Mouse (Mus musculus) forebrain, embryonic 12.5 days (tissue): Measurements from ENCODE around the gene Hnrnpa1. TPM values are rescaled to one million over a fixed set of nuclear protein-coding genes. Genes with fewer than 3 reads are reported as not detected.
"Not testable (repeated sequence)": the region's sequence is repeated elsewhere in the genome, so short reads cannot be mapped to it uniquely, and the experiment has no call there.

Source experiments
- ATAC-seq: fragments of 200-750 bp; cut with Nextera tagmentation; 2 replicates; pipeline ENCODE4 v1.8.0; 2017; ENCODE audit warnings: moderate TSS enrichment; ENCODE audit not compliant: low FRiP score
- H3K27ac ChIP-seq: fragments of 300-500 bp; sonication (generic); 2 replicates; pipeline ENCODE4 v1.5.1; 2016; ENCODE audit warnings: mild to moderate bottlenecking
- H3K27me3 ChIP-seq: fragments of 300-500 bp; sonication (generic); 2 replicates; pipeline ENCODE4 v1.6.1; 2016; ENCODE audit warnings: mild to moderate bottlenecking
- H3K36me3 ChIP-seq: fragments of 300-500 bp; sonication (generic); replicated peaks from 2 replicates; pipeline ENCODE4 v1.6.1; 2016; ENCODE audit warnings: mild to moderate bottlenecking
- H3K4me1 ChIP-seq: fragments of 300-500 bp; sonication (generic); 2 replicates; pipeline ENCODE4 v1.6.1; 2016
- H3K4me2 ChIP-seq: fragments of 300-500 bp; sonication (generic); 2 replicates; pipeline ENCODE4 v1.6.1; 2016; ENCODE audit warnings: mild to moderate bottlenecking, moderate library complexity
- H3K4me3 ChIP-seq: fragments of 300-500 bp; sonication (generic); replicated peaks from 2 replicates; pipeline ENCODE4 v1.5.1; 2016; ENCODE audit warnings: mild to moderate bottlenecking
- H3K9ac ChIP-seq: fragments of 300-500 bp; sonication (generic); 2 replicates; pipeline ENCODE4 v1.6.1; 2016; ENCODE audit warnings: mild to moderate bottlenecking
- H3K9me3 ChIP-seq: fragments of 300-500 bp; sonication (generic); 2 replicates; pipeline ENCODE4 v1.6.1; 2016
- WGBS: fragments of 180-500 bp; shearing (Covaris S2); methylation state at CpG from one replicate; pipeline ENCODE4 v1.1.7; 2016; 5-methylcytosine and 5-hydroxymethylcytosine counted together
- polyA plus RNA-seq: library from polyadenylated mRNA; unstranded; fragments of >200 nt; fragmentation: Nextera tagmentation; extraction: Ambion mirVana; gene quantifications from 2 replicates; pipeline ENCODE4 v1.2.1, GENCODE M21; 2016

The Hnrnpa1 gene
- polyA plus RNA-seq, 1 experiment from 2014 or later: 1,521 TPM

GRCm38 (mm10) chr15:103247078-103247781 is 7.0 kb downstream of the Hnrnpa1 start:
- H3K4me2 ChIP-seq: no peak overlapping the region
- H3K4me1 ChIP-seq: peaks cover 32% of the 10 kb centered on the region
- no peaks in the 10 kb centered on the region for H3K27me3 ChIP-seq
- H3K4me3 ChIP-seq: no peak overlapping the region
- H3K27ac ChIP-seq: no peak overlapping the region
- WGBS: 92% methylated on average over 9 of the region's 9 CpGs
- ATAC-seq: no peak
- no peaks in the 10 kb centered on the region for H3K9me3 ChIP-seq
- no peak overlapping the region for H3K9ac ChIP-seq
- peaks cover 63% of the 10 kb centered on the region for H3K36me3 ChIP-seq

GRCm38 (mm10) chr15:103247782-103248400 is 7.7 kb downstream of the Hnrnpa1 start:
- Histone ChIP-seq H3K4me3 (no peak overlapping the region), H3K27me3 (no peaks in the 10 kb centered on the region), H3K4me2 (no peak overlapping the region), H3K9me3 (no peaks in the 10 kb centered on the region), H3K4me1 (peaks cover 26% of the 10 kb centered on the region), H3K27ac (0 out of 2 replicates have a peak overlapping the region, but pooled peaks have one; percentile 42), H3K36me3 (peaks cover 57% of the 10 kb centered on the region), H3K9ac (no peak overlapping the region)
- ATAC-seq: no peak

- H3K36me3 ChIP-seq: peaks cover 49% of the 10 kb centered on the region
- no peak overlapping the region for H3K4me3 ChIP-seq
- peak; percentile 23; the same call in 1 of the 2 replicates for ATAC-seq
- H3K4me2 ChIP-seq: no peak overlapping the region
- no peaks in the 10 kb centered on the region for H3K9me3 ChIP-seq
- WGBS: 88% methylated on average over 28 of the region's 28 CpGs
- peaks cover 18% of the 10 kb centered on the region for H3K4me1 ChIP-seq
- no peaks in the 10 kb centered on the region for H3K27me3 ChIP-seq
- peak overlapping the region; percentile 50; the same call in 1 of the 2 replicates for H3K27ac ChIP-seq
- no peak overlapping the region for H3K9ac ChIP-seq
Measured at GRCm38 (mm10) chr15:103248401-103249313, 8.4 kb downstream of the Hnrnpa1 start.

- H3K4me3 ChIP-seq, H3K4me2 ChIP-seq, H3K9ac ChIP-seq, H3K9me3 ChIP-seq, ATAC-seq, H3K27me3 ChIP-seq: not testable (repeated sequence)
- Histone ChIP-seq H3K36me3 (peaks cover 45% of the 10 kb centered on the region), H3K4me1 (peaks cover 14% of the 10 kb centered on the region), H3K27ac (peak overlapping the region; percentile 50; the same call in 1 of the 2 replicates)
- 88% methylated on average over 6 of the region's 6 CpGs for WGBS
Measured at GRCm38 (mm10) chr15:103249511-103249910, 9.3 kb downstream of the Hnrnpa1 start.

- H3K4me2 ChIP-seq: no peak overlapping the region
- peaks cover 10% of the 10 kb centered on the region for H3K27me3 ChIP-seq
- H3K36me3 ChIP-seq: peaks cover 41% of the 10 kb centered on the region
- peak overlapping the region; percentile 16; the same call in 1 of the 2 replicates for H3K27ac ChIP-seq
- no peaks in the 10 kb centered on the region for H3K9me3 ChIP-seq
- no peak for ATAC-seq
- no peak overlapping the region for H3K9ac ChIP-seq
- peaks cover 18% of the 10 kb centered on the region for H3K4me1 ChIP-seq
- 24% methylated on average over 2 of the region's 2 CpGs for WGBS
- no peak overlapping the region for H3K4me3 ChIP-seq
Measured at GRCm38 (mm10) chr15:103250195-103250740, 10.0 kb downstream of the Hnrnpa1 start.

- H3K4me2 ChIP-seq: no peak overlapping the region
Measured at GRCm38 (mm10) chr15:103251595-103251994, 11.4 kb downstream of the Hnrnpa1 start.

GRCm38 (mm10) chr15:103252660-103253059 is 12.4 kb downstream of the Hnrnpa1 start:
- H3K27me3 ChIP-seq: peaks cover 17% of the 10 kb centered on the region
- no peak overlapping the region for H3K27ac ChIP-seq
- no peaks in the 10 kb centered on the region for H3K9me3 ChIP-seq
- peaks cover 15% of the 10 kb centered on the region for H3K4me1 ChIP-seq
- peaks cover 18% of the 10 kb centered on the region for H3K36me3 ChIP-seq
- no peak overlapping the region for H3K4me2 ChIP-seq
- ATAC-seq: no peak
- WGBS: 81% methylated on average over 3 of the region's 3 CpGs
- H3K9ac ChIP-seq: no peak overlapping the region
- no peak overlapping the region for H3K4me3 ChIP-seq

More at GRCm38 (mm10) chr15:103251595-103251994, 11.4 kb downstream of the Hnrnpa1 start:
- H3K27ac ChIP-seq: no peak overlapping the region
- H3K27me3 ChIP-seq: peaks cover 15% of the 10 kb centered on the region
- peaks cover 28% of the 10 kb centered on the region for H3K36me3 ChIP-seq
- no peak overlapping the region for H3K9ac ChIP-seq
- WGBS: 82% methylated on average over 1 of the region's 1 CpGs
- no peak overlapping the region for H3K4me3 ChIP-seq
- peaks cover 15% of the 10 kb centered on the region for H3K4me1 ChIP-seq
- H3K9me3 ChIP-seq: no peaks in the 10 kb centered on the region
- no peak for ATAC-seq

GRCm38 (mm10) chr15:103253352-103253751 is 13.1 kb downstream of the Hnrnpa1 start:
- H3K9ac ChIP-seq: no peak overlapping the region
- H3K4me1 ChIP-seq: peaks cover 18% of the 10 kb centered on the region
- H3K27ac ChIP-seq: no peak overlapping the region
- peaks cover 11% of the 10 kb centered on the region for H3K36me3 ChIP-seq
- H3K4me2 ChIP-seq: no peak overlapping the region
- 97% methylated on average over 1 of the region's 1 CpGs for WGBS
- H3K4me3 ChIP-seq: no peak overlapping the region
- H3K9me3 ChIP-seq: no peaks in the 10 kb centered on the region
- ATAC-seq: no peak
- peaks cover 24% of the 10 kb centered on the region for H3K27me3 ChIP-seq

GRCm38 (mm10) chr15:103255169-103255568 is 14.9 kb downstream of the Hnrnpa1 start:
- Histone ChIP-seq H3K4me2 (peak overlapping the region; percentile 72), H3K4me3 (peak overlapping the region; percentile 37), H3K27me3 (peaks cover 29% of the 10 kb centered on the region), H3K9me3 (no peaks in the 10 kb centered on the region), H3K27ac (no peak overlapping the region), H3K36me3 (no peaks in the 10 kb centered on the region), H3K9ac (peak overlapping the region; percentile 56), H3K4me1 (peaks cover 18% of the 10 kb centered on the region)
- peak; percentile 50; the same call in 1 of the 2 replicates for ATAC-seq
- WGBS: 2% methylated on average over 25 of the region's 25 CpGs

- Histone ChIP-seq H3K27ac (no peak overlapping the region), H3K4me3 (no peak overlapping the region), H3K27me3 (peaks cover 29% of the 10 kb centered on the region), H3K9me3 (no peaks in the 10 kb centered on the region), H3K9ac (no peak overlapping the region), H3K4me2 (no peak overlapping the region), H3K36me3 (no peaks in the 10 kb centered on the region), H3K4me1 (peaks cover 14% of the 10 kb centered on the region)
- ATAC-seq: no peak
- 88% methylated on average over 6 of the region's 6 CpGs for WGBS
Measured at GRCm38 (mm10) chr15:103256210-103256986, 16.2 kb downstream of the Hnrnpa1 start.
